Mouse (Mus musculus) myocyte (in vitro differentiated cells): ENCODE results near the gene Apln. TPM values are rescaled to one million over a fixed set of nuclear protein-coding genes. Genes with fewer than 3 reads are reported as not detected.
A peak's percentile ranks its signal among the peaks of the same experiment; 100 is the strongest.

Experiments
- H3K27me3 ChIP-seq: one replicate; pipeline ENCODE4 v1.6.1; 2011; ENCODE audit not compliant: control insufficient read depth, insufficient read depth, insufficient read length
- H3K36me3 ChIP-seq: one replicate; pipeline ENCODE4 v1.6.1; 2011; ENCODE audit not compliant: control insufficient read depth, insufficient read depth
- H3K4me2 ChIP-seq: one replicate; pipeline ENCODE4 v1.6.1; 2011; ENCODE audit warnings: low read depth, control low read depth
- H3K4me3 ChIP-seq: one replicate; pipeline ENCODE4 v1.5.1; 2011; ENCODE audit warnings: mild to moderate bottlenecking, control low read depth, moderate library complexity
- H3K79me2 ChIP-seq: one replicate; pipeline ENCODE4 v1.6.1; 2011; ENCODE audit not compliant: control insufficient read depth, insufficient read depth
- H3ac ChIP-seq: one replicate; pipeline ENCODE4 v1.6.1; 2011; ENCODE audit not compliant: control insufficient read depth, insufficient read length
- CEBPB ChIP-seq: IDR thresholded peaks from 2 replicates; pipeline ENCODE4 v1.6.1; 2011; ENCODE audit warnings: mild to moderate bottlenecking, moderate library complexity; ENCODE audit not compliant: poor library complexity, insufficient read depth, severe bottlenecking
- E2F4 ChIP-seq: IDR thresholded peaks from one replicate; pipeline ENCODE4 v1.6.1; 2011; ENCODE audit warnings: mild to moderate bottlenecking, control low read depth, moderate library complexity; ENCODE audit not compliant: insufficient read depth
- MAX ChIP-seq: IDR thresholded peaks from one replicate; pipeline ENCODE4 v1.6.1; 2011; ENCODE audit warnings: low read depth, mild to moderate bottlenecking, control low read depth
- MYOD1 ChIP-seq, 3 experiments: IDR thresholded peaks; one replicate each; pipeline ENCODE4 v1.6.1; 2011; ENCODE audit warnings: control low read depth in 2 of 3, low read depth in 2 of 3, mild to moderate bottlenecking in 2 of 3, moderate library complexity in 1 of 3; ENCODE audit not compliant: insufficient read length in 2 of 3, control insufficient read depth in 1 of 3
- MYOG ChIP-seq, 3 experiments: IDR thresholded peaks; one replicate each; pipeline ENCODE4 v1.6.1; 2011; ENCODE audit warnings: control low read depth in 2 of 3, low read depth in 2 of 3, mild to moderate bottlenecking in 2 of 3; ENCODE audit not compliant: insufficient read length in 2 of 3, control insufficient read depth in 1 of 3, insufficient read depth in 1 of 3
- POLR2A ChIP-seq: IDR thresholded peaks from one replicate; pipeline ENCODE4 v1.6.1; 2011; ENCODE audit warnings: low read depth, mild to moderate bottlenecking, control low read depth, moderate library complexity; ENCODE audit not compliant: insufficient read length
- POLR2AphosphoS2 ChIP-seq: IDR thresholded peaks from one replicate; pipeline ENCODE4 v1.6.1; 2011; ENCODE audit warnings: low read depth, control low read depth; ENCODE audit not compliant: insufficient read length
- REST ChIP-seq: IDR thresholded peaks from one replicate; pipeline ENCODE4 v1.6.1; 2011; ENCODE audit warnings: mild to moderate bottlenecking, control low read depth, moderate library complexity; ENCODE audit not compliant: insufficient read depth, insufficient read length
- SRF ChIP-seq: IDR thresholded peaks from one replicate; pipeline ENCODE4 v1.6.1; 2011; ENCODE audit warnings: low read depth; ENCODE audit not compliant: control insufficient read depth, insufficient read length
- TCF12 ChIP-seq: IDR thresholded peaks from one replicate; pipeline ENCODE4 v1.6.1; 2011; ENCODE audit warnings: mild to moderate bottlenecking, control low read depth; ENCODE audit not compliant: poor library complexity, insufficient read depth, severe bottlenecking
- TCF3 ChIP-seq: IDR thresholded peaks from one replicate; pipeline ENCODE4 v1.6.1; 2011; ENCODE audit warnings: low read depth, control low read depth; ENCODE audit not compliant: insufficient read length
- USF1 ChIP-seq: IDR thresholded peaks from one replicate; pipeline ENCODE4 v1.6.1; 2011; ENCODE audit warnings: low read depth, mild to moderate bottlenecking, control low read depth, moderate library complexity
- polyA plus RNA-seq: library from polyadenylated mRNA; unstranded; fragments of >200 nt; fragmentation: generic; extraction: Trizol; gene quantifications from one replicate; pipeline ENCODE4 v1.2.1, GENCODE M21; 2012; ENCODE audit warnings: missing spikeins

Gene Apln
- polyA plus RNA-seq, 1 experiment: 2.4 TPM

DNA sequence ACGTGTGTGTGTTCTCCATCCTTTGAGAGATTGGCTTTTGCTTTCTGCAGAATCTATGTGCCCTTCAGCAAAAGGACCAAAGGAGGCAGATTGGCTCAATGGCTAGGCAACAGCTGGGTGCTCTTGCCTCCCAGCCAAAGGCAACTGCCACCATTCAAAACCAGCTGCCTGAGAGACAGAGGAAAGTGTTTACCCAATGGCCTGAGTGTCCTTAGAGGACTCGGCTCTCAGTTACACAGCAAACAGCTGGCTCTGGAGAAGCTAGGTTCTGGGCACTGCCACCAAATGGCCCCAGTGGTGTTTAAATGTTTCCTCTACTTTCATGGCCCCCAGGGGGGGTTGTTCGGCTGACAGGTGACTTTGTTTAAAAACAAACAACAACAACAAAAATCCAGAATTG, 19.1 kb upstream of the Apln start:
- Histone ChIP-seq H3K4me3 (peak overlapping the region; percentile 19), H3K36me3 (no peaks in the 10 kb centered on the region), H3K4me2 (peak overlapping the region; percentile 72), H3ac (no peak overlapping the region), H3K27me3 (no peaks in the 10 kb centered on the region), H3K79me2 (no peaks in the 10 kb centered on the region)
- TF ChIP-seq POLR2A (no peak), MYOG (IDR thresholded peaks at IDR 0.05; ENCODE audit: control insufficient read depth in 1 of 3, insufficient read depth in 1 of 3, insufficient read length in 2 of 3, low read depth in 2 of 3) (peak in 1 of 3 experiments; percentile 36), CEBPB (no peak)

- Histone ChIP-seq H3K4me3 (no peak overlapping the region), H3ac (no peak overlapping the region), H3K36me3 (no peaks in the 10 kb centered on the region), H3K4me2 (no peak overlapping the region), H3K79me2 (no peaks in the 10 kb centered on the region), H3K27me3 (no peaks in the 10 kb centered on the region)
- TF ChIP-seq TCF12: no peak
- TF ChIP-seq MYOD1 (IDR thresholded peaks at IDR 0.05; ENCODE audit: control insufficient read depth in 1 of 3, insufficient read length in 2 of 3, low read depth in 2 of 3): no peak
- TF ChIP-seq USF1: no peak
- TF ChIP-seq MYOG (IDR thresholded peaks at IDR 0.05; ENCODE audit: control insufficient read depth in 1 of 3, insufficient read depth in 1 of 3, insufficient read length in 2 of 3, low read depth in 2 of 3): no peak
- no peak for TF ChIP-seq REST
- TF ChIP-seq TCF3: no peak
- TF ChIP-seq POLR2A: no peak
- no peak for TF ChIP-seq CEBPB
- no peak for TF ChIP-seq E2F4
- no peak for TF ChIP-seq SRF
- no peak for TF ChIP-seq MAX
- no peak for TF ChIP-seq POLR2AphosphoS2
Measured at GRCm38 (mm10) chrX:48046315-48046714, 11.7 kb upstream of the Apln start.

DNA sequence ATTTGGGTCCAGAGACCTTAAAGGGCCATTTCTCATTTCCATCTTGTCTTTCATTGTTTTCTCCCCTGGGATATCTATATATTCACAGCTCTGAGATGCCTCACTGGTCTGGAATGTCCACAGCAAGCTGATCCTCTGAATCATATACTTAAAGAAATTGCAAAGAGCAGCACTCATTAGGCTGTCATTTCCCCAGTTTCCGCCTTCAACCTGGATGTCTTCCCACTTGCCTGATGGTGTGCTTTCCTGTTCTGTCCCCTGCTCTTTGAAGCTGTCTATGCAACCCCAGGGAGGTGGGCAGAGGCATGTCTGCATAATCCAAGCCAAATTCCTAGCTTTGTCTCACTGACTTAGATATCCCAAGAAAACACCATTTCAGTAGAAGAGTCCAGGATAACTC, 9.6 kb upstream of the Apln start:
- Histone ChIP-seq H3K36me3 (no peaks in the 10 kb centered on the region), H3K4me3 (no peak overlapping the region), H3ac (no peak overlapping the region), H3K79me2 (no peaks in the 10 kb centered on the region), H3K27me3 (no peaks in the 10 kb centered on the region), H3K4me2 (no peak overlapping the region)
- no peak for TF ChIP-seq TCF12
- no peak for TF ChIP-seq USF1
- no peak for TF ChIP-seq E2F4
- no peak for TF ChIP-seq CEBPB
- no peak for TF ChIP-seq MAX
- no peak for TF ChIP-seq SRF
- TF ChIP-seq POLR2AphosphoS2: no peak
- TF ChIP-seq TCF3: no peak
- no peak for TF ChIP-seq REST
- no peak for TF ChIP-seq MYOD1 (IDR thresholded peaks at IDR 0.05; ENCODE audit: control insufficient read depth in 1 of 3, insufficient read length in 2 of 3, low read depth in 2 of 3)

DNA sequence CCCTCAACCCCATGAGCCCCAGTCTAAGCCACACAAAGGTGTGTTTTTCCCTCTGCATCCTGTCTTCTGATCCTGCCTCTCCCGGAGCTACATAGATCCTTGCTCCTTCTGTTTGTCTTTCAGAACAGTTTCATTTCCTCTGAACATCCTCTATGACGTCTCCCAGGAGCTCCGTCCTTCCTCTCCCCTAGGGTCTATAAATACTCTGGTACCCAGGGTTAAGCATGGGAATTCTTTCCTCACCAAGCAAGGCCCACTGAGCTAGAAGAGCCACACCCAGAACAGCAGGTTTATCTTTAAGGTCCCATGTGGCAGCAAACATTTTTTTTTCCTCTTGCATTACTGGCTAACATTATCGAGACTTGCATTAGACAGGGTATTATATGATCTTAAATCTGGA, 8.1 kb upstream of the Apln start:
- no peak overlapping the region for H3K4me2 ChIP-seq
- H3K4me3 ChIP-seq: no peak overlapping the region
- no peaks in the 10 kb centered on the region for H3K27me3 ChIP-seq
- H3K36me3 ChIP-seq: no peaks in the 10 kb centered on the region
- no peak for TF ChIP-seq TCF3
- H3ac ChIP-seq: no peak overlapping the region
- no peaks in the 10 kb centered on the region for H3K79me2 ChIP-seq

GRCm38 (mm10) chrX:48040379-48040778, 5.7 kb upstream of the Apln start:
- Histone ChIP-seq H3ac (no peak overlapping the region), H3K4me2 (peak overlapping the region; percentile 43), H3K27me3 (no peaks in the 10 kb centered on the region), H3K79me2 (no peaks in the 10 kb centered on the region), H3K36me3 (no peaks in the 10 kb centered on the region), H3K4me3 (no peak overlapping the region)
- TF ChIP-seq POLR2A (no peak), CEBPB (no peak), TCF12 (no peak)

DNA sequence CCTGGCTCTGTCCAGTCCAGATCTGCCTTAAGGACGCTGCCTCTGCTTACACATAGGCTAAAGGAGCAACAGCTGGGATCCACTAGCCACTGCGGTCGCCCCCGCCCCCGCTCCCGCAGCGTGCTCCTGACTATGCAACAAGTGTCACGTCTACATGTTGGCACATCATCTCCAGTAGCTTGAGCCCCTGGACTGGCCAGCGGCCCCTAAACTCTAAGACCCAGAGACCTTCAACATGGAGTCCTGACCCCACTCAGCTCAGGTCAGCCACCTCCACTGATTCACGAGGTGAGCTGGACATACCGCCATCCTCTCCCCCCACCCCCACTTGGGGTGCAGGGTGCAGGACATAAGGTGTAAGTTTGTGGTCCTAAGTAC, 898 bp downstream of the Apln start:
- TF ChIP-seq MYOG (IDR thresholded peaks at IDR 0.05; ENCODE audit: control insufficient read depth in 1 of 3, insufficient read depth in 1 of 3, insufficient read length in 2 of 3, low read depth in 2 of 3) (peak in 1 of 3 experiments; percentile 6), TCF12 (no peak), MYOD1 (IDR thresholded peaks at IDR 0.05; ENCODE audit: control insufficient read depth in 1 of 3, insufficient read length in 2 of 3, low read depth in 2 of 3) (peak in 1 of 3 experiments; percentile 38)
- Histone ChIP-seq H3K4me3 (peak overlapping the region; percentile 21), H3K4me2 (peak overlapping the region; percentile 65), H3K36me3 (no peaks in the 10 kb centered on the region), H3K79me2 (no peaks in the 10 kb centered on the region), H3K27me3 (no peaks in the 10 kb centered on the region), H3ac (no peak overlapping the region)
